Mouse (Mus musculus) cortical plate, adult 2 months (tissue): ENCODE measurements around the gene Sh3glb2.

Experiments used
- CTCF ChIP-seq: fragments of 200-500 bp; IDR thresholded peaks from 2 replicates; pipeline ENCODE4 v1.5.1; 2011; ENCODE audit warnings: mild to moderate bottlenecking, control low read depth, low read length; ENCODE audit not compliant: insufficient read depth; ENCODE audit errors: extremely low read depth
- POLR2A ChIP-seq: fragments of 200-500 bp; IDR thresholded peaks from 2 replicates; pipeline ENCODE4 v1.6.1; 2011; ENCODE audit warnings: mild to moderate bottlenecking, low read length, control low read depth; ENCODE audit not compliant: insufficient read depth; ENCODE audit errors: extremely low read depth

- TF ChIP-seq CTCF (no peak), POLR2A (peak; percentile 23; the same call in 1 of the 2 replicates)
Observed at GRCm38 (mm10) chr2:30401581-30401980, 42.4 kb upstream of the Sh3glb2 start.
